Mouse (Mus musculus): ENCODE measurements around the gene Samt4.
"Not testable (repeated sequence)": the region's sequence is repeated elsewhere in the genome, so short reads cannot be mapped to it uniquely, and the experiment has no call there.

The Samt4 gene

GRCm38 (mm10) chrX:154481702-154482101 is at the start of gene Samt4:
TSS of gene Samt4 (plus strand) at chrX:154482002.
- no peak for DNase-seq (ENCODE audit: extremely low spot score)

- DNase-seq (ENCODE audit: extremely low spot score): not testable (repeated sequence)
Observed at GRCm38 (mm10) chrX:154443696-154444095, 38.1 kb upstream of the Samt4 start.

- DNase-seq (ENCODE audit: extremely low spot score): not testable (repeated sequence)
Observed at GRCm38 (mm10) chrX:154468386-154468785, 13.4 kb upstream of the Samt4 start.
